Mouse (Mus musculus) CH12.LX (cell line): ENCODE results near the gene Scn8a.

ENCODE experiments used
- CTCF ChIP-seq, 2 experiments: IDR thresholded peaks in 1 of 2; conservative IDR thresholded peaks in 1 of 2; 2 replicates each; pipeline ENCODE4 v1.5.1; 2011 to 2012; ENCODE audit warnings: low read depth in 2 of 2, low read length in 2 of 2, improper control_type of control experiment in 1 of 2, inconsistent platforms in 1 of 2, mild to moderate bottlenecking in 1 of 2, moderate library complexity in 1 of 2
- E2F4 ChIP-seq: IDR thresholded peaks from 2 replicates; pipeline ENCODE4 v1.6.1; 2011; ENCODE audit warnings: low read depth, low read length, improper control_type of control experiment; ENCODE audit not compliant: insufficient replicate concordance
- JUN ChIP-seq: IDR thresholded peaks from 2 replicates; pipeline ENCODE4 v1.6.1; 2011; ENCODE audit warnings: low read depth, mild to moderate bottlenecking, low read length, improper control_type of control experiment, moderate library complexity; ENCODE audit not compliant: insufficient read depth
- KAT2A ChIP-seq: IDR thresholded peaks from 2 replicates; pipeline ENCODE4 v1.6.1; 2012; ENCODE audit warnings: low read length, improper control_type of control experiment, inconsistent platforms; ENCODE audit not compliant: insufficient replicate concordance
- NRF1 ChIP-seq: IDR thresholded peaks from 2 replicates; pipeline ENCODE4 v1.6.1; 2014; ENCODE audit warnings: low read depth, mild to moderate bottlenecking, inconsistent platforms, low read length, improper control_type of control experiment, moderate library complexity
- POLR2A ChIP-seq: IDR thresholded peaks from 2 replicates; pipeline ENCODE4 v1.6.1; 2011; ENCODE audit warnings: low read depth, mild to moderate bottlenecking, improper control_type of control experiment, low read length
- RAD21 ChIP-seq: IDR thresholded peaks from 2 replicates; pipeline ENCODE4 v1.6.1; 2011; ENCODE audit warnings: low read depth, mild to moderate bottlenecking, low read length, improper control_type of control experiment, moderate library complexity
- SMC3 ChIP-seq: IDR thresholded peaks from 2 replicates; pipeline ENCODE4 v1.6.1; 2011; ENCODE audit warnings: low read depth, low read length, improper control_type of control experiment
- TCF12 ChIP-seq: IDR thresholded peaks from 2 replicates; pipeline ENCODE4 v1.6.1; 2014; ENCODE audit warnings: low read depth, mild to moderate bottlenecking, inconsistent platforms, low read length, improper control_type of control experiment
- USF2 ChIP-seq: conservative IDR thresholded peaks from 2 replicates; pipeline ENCODE4 v1.6.1; 2011; ENCODE audit warnings: low read depth, low read length, improper control_type of control experiment
- ZC3H11A ChIP-seq: IDR thresholded peaks from 2 replicates; pipeline ENCODE4 v1.6.1; 2012; ENCODE audit warnings: low read depth, mild to moderate bottlenecking, inconsistent platforms, low read length, improper control_type of control experiment

- TF ChIP-seq CTCF (conservative IDR thresholded peaks at IDR 0.05 in 1 of 2, IDR thresholded peaks at IDR 0.05 in 1 of 2; ENCODE audit: low read depth in 2 of 2, low read length in 2 of 2) (no peak), JUN (no peak), RAD21 (no peak), USF2 (no peak), POLR2A (no peak), E2F4 (no peak), KAT2A (no peak), ZC3H11A (no peak), SMC3 (no peak), TCF12 (no peak), NRF1 (no peak)
Measured at GRCm38 (mm10) chr15:100948383-100948782, 78.7 kb downstream of the Scn8a start.
